Mouse (Mus musculus): ENCODE measurements around the gene Gpld1.
"Not testable (repeated sequence)": the region's sequence is repeated elsewhere in the genome, so short reads cannot be mapped to it uniquely, and the experiment has no call there.

Gene Gpld1

DNA sequence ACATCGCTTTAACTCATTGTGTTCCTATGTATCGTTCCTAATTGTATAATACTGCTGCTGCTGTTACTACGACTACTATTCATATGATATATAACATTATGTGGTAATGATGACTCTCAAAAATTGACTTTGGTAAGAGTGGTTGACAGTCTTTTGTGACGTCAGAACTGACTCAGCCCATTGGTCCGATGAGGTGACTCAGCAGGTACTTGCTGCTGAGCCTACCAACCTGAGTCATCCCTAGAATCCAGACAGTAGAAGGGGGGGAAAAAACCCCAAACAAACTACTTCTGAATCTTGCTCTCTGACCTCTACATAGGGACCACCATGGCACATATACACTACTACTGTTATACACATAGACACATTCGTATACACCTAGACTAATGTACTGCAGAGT, 5.9 kb downstream of the Gpld1 start:
- DNase-seq: no peak

DNA sequence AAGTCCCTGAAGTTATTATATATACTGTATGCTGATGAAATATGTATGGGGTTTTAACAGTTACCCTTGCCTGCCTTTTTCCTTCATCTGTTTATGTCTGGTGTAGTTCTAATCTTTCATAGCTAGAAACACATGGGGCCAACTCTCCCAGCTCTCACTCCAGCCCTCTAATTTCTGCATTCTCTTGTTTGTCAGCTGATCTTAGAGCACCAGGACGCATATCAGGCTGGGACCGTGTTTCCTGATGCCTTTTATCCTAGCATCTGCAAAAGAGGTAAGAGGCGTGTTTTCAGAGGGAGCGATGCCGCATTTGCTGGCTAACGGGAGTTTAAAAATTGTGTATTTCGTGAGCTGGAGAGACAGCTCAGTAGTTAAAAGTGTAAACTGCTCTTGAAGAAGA, 9.7 kb downstream of the Gpld1 start:
- DNase-seq: no peak

DNA sequence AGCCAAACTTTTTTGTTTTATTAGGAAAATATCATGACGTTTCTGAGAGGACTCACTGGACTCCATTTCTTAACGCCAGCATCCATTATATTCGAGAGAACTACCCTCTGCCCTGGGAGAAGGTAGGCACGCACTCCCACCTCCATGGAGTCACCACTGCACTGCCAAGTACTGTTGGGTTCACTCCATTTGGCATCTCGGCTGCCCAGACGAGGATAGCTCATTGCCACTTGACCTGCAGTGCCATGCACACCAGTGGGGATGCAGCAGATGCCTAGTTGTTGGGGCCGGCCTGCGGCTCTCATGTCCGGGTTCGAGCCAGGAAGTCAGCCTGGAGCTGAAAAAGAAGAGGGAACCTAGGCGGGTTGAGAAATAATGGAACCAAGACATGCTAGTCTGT, 12.1 kb downstream of the Gpld1 start:
- DNase-seq: no peak

DNA sequence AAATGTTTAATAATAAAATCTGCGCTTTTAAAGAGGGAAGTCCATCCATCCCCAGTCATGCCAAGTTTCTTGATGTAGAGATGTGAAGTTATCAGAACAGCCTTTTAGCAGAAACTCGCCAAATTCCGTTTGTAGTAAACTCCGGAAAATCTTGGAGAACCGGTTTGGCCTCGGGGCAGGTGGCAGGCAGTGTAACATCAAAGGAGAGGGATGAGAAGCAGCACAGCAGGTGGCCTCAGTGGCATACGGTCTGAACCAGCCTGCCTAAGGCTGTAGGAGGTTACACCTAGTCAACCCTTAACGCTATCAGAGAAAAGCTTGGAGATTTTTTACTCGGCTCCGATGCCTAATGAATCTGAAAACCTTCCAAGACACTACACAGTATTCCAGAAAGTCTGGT, 12.5 kb downstream of the Gpld1 start:
- no peak for DNase-seq

DNA sequence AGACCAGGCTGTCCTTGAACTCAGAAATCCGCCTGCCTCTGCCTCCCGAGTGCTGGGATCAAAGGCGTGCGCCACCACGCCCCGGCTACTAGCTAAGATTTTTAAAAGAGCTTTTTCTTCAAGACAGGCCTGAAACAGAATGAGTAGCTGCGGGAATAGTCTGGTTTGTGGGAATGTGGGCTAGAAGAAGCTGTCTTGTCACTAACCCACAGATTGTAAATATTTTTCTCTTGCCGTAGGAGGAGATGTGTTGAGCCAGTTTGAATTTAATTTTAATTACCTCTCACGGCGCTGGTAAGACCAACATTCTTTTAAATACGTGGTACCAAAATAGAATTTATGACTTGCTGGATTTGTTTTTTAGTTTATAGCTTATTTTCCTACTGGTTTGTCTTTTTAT, 15.7 kb downstream of the Gpld1 start:
- DNase-seq: no peak

DNA sequence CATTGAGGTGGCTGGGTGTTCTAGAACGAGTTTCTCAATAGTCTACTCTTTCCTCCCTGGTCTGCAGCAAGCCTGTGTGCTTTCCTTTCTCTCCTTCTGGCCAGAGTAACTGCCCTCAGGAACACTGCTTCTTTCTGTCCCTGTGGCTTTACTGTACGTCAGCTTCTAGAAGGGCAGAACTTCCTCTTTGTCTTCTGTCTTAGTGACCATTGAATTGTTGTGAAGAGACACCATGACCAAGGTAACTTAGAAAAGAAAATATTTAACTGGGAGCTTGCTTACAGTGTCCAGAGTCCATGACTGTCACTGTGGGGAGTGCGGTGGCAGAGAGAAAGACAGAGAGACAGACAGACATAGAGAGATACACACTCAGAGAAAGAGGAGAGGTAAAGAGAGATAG, 17.1 kb downstream of the Gpld1 start:
- DNase-seq: no peak

DNA sequence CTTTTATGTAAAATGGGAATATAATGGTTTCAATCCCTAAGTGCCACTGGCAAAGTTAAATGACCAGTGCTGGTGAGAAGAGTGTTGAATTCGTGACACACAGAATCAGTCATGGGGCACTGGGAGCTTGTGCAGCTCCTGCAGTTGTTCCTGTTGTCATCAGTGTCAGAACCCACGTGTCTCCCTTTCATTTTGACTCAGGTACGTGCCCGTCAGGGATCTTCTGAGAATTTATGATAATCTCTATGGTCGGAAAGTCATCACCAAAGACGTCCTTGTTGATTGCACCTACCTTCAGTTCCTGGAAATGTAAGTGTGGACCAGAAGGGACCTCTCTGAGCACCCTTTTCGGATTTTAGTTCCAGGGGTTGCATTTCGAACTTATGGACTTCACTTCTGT, 19.2 kb downstream of the Gpld1 start:
- no peak for DNase-seq

DNA sequence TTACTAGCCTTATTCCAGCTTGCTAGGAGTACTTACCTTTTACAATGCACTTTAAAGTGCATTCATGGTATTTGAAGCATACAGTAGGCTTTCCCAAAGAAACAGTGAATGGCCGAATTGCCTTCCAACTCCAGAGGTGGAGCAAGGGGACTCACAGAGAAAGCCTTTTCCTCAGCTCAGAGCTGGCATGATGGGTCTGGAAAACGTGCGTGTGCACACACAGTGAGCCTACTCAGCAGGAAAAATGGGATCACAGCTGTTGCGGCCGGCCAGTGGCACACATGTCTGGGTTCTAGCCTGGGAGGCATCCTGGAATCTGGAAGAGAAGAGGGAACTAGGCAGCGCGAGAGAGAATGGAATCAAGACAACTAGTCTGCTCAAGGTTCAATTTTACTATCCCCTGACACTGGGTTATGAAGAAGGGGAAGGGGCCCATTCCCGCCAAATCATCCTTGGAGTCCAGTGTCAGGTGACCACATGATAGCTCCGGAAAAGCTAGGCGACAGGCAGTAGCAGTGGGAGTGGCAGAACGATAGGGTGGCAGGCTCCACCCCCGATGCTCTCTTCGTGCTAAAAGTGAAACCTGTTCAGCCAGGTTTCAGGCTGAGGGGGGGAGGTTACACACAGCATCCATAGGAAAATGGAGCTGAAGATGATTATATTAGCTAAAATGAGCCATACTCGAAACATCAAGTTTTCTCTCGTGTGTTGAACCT, 22.3 kb downstream of the Gpld1 start:
- no peak for DNase-seq

DNA sequence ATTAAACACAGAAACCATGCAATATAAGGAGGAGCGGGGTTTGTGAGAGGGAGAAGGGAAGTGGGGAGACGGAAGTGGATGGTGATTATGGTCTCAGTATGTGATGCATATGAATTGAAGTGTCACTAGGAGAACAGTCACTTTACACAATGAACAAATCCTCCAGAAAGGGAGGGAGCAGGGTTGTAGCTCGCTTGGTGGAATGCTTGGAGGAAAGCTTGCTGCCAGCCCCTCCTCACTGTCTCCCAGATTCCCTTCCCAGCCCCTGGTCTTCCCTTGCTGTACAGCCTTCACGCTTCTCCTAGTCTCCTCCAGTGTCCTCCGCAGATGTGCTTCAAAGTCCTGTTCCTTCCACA, 22.9 kb downstream of the Gpld1 start:
- DNase-seq: no peak

DNA sequence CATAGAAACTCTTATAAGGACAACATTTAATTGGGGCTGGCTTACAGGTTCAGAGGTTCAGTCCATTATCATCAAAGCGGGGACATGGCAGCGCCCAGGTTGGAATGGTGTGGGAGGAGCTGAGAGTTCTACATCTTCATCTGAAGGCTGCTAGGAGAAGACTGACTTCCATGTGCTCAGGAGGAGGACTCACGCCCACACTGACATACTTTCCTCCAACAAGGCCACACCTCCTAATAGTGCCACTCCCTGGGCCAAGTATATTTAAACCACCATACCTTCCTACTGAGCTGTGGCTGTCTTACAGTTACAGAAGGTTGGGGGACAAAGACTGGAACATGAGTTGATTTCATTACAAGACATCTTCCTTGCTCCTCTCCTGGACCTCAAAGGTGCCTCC, 28.8 kb downstream of the Gpld1 start:
- not testable (repeated sequence) for DNase-seq

DNA sequence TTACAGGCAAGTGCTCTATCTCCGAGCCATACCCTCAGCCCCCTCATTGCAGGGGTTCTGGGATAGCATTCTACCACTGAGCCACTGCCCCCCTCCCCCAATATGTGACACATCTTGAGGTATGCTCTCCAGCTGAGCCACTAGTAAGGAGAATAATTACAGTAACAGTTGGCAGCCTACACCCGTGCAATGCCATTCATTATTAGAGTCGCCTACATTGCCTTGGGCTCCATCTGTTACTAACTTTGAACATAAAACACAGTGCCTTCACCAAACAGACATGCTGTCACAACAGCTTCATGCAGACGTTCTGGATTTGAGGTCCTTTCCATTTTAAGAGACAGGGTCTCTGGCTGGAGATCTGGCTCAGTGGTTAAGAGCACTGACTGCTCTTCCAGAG, 33.4 kb downstream of the Gpld1 start:
- no peak for DNase-seq

DNA sequence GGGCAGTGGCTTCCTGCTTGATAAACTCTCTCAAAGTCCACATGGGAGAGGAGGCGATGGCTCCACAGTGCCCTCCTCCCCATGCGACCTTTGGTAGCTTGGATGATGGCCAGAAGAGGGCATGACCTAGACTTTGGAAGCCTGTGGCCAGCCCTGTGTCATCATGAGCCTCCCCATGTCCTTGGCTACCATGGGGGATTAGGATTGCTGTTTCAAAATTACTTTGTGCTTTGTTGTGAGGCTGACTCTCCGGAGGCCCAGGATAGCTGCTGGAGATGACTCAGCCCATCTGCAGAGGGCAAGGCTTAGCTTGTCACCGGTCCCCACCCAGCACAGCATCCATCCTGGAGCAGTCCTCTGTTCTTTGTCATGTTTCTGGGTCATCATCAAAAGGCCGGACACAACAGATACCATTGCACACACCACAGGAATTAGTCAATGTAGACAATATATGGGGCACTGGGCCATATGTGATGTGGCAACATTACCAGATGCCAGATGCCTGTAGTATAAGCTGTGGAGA, 34.9 kb downstream of the Gpld1 start:
- peak; percentile 74 for DNase-seq

DNA sequence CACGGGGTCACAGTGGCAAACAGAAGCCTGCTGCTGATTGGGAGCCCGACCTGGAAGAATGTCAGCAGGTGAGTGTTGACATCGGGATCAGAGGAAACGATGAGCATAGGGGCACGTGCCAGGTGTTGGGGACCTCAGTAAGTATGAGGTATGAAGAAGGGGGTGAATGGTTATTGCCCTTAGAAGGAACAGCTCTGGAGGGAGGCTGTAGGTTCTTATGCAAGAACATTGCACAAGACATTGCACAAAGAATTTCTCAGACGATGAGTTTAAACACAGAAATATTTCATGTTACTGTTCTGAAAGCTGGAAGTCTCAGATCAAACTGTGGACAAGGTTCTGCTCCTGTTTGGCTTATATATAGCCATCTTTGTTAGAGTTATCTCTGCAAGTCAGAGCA, 38.1 kb downstream of the Gpld1 start:
- no peak for DNase-seq

DNA sequence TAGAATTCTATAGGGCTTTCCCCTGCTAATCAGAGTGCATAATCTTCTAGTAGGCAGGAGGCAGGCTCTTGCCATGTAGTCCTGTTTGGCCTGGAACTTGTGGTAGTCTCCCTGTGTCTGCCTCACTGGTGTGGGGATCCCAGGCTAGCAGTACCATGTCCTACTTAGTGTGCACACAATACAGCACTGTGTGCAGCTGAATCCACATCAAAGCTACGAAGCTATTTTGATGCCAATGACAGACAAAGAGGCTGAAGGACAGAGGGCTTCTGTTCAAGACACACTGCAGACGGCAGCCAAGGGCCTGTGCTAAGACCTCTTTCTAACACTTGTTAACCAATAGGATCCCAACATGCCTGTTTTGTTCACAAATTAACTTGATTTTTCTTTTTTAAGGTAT, 42.5 kb downstream of the Gpld1 start:
- DNase-seq: no peak

DNA sequence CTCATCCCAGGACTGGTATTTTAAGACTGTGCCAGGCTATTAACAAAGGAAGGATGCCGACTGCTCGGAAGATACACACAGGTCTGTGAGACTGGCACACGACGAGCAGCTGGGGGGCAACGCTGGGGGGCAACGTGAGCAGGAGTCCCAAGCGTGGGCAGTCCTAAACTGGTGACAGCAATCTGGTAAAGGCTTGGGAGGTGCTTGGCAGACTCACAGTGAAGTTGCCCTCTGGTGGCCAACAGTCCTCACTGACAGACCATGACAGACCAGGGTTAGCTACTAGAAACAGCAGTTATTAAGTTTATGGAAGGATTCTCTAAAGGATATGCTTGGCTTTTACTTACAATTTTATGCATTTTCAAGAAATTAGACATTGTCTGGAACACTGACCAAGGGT, 45.4 kb downstream of the Gpld1 start:
- DNase-seq: peak; percentile 67

DNA sequence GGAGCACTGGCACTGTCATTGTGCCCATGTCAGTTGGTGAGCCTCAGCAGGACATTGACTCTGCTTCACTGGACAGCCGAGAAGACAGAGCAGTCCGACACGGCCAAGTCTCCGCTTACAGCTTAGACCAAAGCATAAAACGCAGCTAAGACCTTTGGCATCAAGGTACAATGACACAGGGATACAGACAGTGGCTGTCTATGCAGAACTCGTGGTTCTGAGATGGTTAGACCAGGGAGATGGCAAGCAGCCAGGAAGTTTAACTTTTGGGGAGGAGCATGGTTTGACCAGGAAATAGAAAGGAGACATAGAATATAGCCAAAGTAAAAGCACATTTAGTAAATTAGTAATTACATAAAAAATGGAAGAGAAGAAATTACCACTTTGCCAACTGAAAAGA, 46.1 kb downstream of the Gpld1 start:
- DNase-seq: peak; percentile 25

DNA sequence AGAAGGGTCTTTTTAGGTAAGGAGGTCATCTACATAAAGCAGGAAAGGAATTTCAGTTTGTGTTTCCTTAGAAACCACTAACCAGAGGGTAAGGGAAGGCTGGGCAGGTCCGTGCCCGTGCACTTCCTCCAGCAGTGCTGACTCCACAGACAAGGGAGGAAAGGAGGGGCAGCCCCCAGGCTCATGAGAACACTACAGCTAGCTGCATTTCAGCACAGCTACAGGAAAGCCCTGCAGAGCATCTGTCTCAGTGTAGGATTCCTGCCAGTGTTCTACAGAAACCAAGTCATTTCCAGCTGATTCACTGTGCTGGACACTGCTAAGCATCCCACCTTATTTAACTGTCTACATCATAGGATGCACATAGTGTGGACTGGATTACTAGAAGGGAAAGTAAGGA, 50.2 kb downstream of the Gpld1 start:
- DNase-seq: no peak

DNA sequence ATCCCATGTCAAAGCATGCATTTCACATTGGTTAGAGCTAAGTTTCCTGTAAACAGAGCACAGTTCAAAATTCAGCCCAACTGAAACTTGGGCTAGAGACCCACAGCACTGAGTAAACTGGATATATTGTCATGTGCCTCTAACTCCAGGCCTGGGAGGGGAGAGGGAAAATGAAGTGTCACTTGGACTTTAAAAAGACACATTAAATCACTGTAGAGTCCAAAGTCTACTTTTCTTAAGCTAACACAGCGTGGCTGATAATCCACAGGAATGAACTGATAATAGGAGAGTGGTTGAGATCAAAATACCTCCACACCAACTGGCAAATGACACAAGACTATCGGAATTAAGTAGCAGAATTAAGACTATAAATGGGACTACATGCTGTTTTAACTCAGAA, 56.6 kb downstream of the Gpld1 start:
- no peak for DNase-seq

DNA sequence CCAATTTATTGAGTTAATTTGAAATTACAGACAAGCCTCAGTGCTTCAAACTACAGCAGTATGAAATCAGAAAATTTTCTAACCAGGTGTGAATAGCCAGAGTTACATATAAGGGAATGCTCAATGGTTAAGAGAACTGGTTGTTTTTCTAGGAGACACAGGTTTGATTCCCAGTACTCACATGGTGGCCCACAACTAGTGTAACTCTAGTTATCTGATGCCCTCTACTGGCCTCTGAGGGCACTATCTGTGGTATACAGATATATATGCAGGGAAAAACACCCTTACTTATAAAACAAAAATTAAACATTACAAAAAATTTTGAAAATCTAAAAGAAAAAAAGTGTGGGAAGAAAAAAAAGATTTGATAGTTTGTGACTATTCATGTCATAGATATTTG, 60.0 kb downstream of the Gpld1 start:
- DNase-seq: no peak

DNA sequence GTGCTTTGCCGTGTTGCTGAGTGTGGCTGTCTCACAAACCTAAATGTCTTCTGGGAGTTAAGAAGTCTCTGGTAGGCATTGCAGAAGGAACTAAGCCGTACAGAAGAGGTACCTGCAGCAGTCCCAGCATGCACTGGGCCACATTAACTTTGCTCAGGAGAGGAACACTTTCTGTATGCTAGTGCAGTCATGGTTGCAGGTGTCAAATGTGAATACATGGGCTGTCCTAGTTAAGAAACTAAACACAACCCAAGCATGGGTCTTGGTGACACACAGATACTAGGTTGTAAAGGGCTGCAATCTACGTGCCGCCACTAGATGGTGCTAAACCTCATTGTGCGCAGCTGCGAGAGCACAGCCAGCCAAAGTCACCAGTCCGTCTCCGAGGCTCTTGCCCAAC, 64.2 kb downstream of the Gpld1 start:
- DNase-seq: peak; percentile 66

DNA sequence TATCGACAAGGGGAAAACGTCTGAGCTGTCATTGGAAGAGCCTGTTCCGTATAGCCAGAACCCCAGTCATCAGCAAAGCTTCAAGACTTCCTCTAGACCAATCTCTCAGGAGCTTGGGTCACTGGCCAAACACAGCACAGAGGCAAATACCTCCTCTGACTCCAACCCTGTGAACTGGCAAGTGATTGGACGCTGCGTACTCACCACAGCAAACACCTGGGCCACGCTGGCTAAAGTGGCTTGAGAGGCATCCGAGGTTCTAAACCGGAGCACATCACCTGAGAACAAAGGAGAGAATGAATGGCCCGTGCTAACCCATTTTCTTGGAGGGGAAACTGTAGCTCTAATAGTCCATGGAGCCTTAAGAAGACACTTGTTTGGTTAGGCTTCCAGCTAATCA, 75.4 kb downstream of the Gpld1 start:
- DNase-seq: no peak

DNA sequence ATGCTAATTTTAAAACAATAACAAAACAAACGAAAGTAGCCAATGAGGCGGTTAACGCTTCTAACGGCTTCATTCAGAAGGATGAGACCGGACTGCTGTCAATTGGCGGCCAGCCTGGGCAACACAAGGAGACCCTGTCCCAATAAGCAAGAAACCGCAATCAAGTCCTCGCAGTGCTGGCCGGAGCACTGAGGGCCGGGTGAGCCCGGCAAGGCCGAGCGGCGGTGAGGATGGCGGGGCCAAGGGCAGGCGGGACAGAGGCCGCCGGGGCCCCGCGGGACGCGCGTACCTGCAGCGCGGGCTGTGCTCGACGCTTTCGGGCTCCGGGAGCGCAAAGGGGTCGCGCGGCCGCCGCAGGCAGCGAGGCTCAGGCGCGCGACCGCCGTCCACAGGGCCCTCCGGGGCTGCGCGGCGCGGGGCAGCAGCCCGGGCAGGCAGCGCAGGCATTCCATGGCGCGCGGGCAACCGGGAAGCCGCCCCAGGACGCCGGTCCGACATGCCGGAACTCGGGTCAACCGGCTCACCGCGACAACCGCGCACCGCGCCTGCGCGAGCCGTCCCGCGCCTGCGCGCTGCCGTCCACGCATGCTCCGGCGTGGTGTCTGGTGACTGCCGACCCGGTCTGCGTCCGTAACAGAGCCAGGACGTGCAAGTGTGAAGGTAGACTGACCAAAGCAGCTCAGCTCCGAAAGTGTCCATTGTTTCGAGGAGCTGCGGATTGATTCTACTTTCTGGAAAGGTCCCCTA, 77.0 kb downstream of the Gpld1 start, which contains the start of gene Mrs2:
Gene Mrs2 (minus strand): TSS at position 587 of the 747 bp plus-strand sequence.
- DNase-seq: peak; percentile 90

DNA sequence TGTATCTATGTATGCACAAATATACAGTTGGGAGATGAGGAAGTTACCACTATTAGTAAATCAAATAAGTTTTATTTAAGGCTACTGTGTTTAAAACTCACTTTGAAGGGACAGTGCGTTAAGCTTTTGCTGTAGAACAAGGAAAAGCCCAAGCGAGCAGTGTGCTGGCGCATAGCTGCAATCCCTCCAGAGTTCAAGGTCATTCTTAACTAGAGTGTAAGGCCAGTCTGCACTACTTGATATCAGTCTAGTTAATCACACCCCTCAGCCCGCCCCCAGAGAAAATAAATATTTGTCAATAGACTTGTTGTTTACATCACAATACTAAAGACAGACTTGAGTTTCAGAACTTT, 77.6 kb downstream of the Gpld1 start:
- no peak for DNase-seq

DNA sequence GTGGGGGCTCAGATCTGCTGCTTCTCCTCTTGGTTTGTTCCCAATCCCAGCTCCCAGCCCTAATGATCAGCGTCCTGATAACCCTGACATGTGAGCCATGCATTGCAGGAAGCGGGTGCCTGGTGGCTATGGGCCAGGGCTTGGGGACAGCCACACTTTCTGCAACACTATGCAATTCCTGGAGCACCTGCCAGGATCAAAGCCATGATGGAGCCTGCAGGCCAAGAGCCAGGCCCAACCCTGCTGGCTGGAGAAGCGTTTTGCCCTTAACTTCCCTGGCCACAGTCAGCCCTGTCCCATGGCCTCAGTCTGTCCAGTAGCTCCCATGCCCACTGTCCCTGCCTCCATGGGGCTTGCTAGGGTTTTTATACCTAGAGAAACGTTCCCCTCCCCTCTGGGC, 79.4 kb downstream of the Gpld1 start:
- no peak for DNase-seq

DNA sequence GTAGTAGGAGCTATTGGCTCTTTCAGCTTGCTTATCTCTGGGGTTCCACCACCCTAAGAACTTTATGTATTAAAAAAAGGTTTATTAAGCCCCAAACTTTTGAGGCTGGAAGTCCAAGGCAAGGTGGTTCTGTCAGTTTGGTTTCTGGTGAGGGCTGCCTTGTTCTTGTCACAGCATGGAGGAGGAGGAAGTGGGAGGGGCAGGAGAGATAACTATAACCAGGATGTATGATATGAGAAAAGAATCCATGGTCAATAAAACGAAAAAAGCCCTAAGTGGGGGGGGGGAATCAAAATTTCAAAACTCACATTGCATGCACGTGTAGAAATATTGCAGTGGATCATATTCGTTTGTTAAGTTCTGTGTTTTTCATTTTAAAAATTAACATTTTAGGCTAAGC, 80.2 kb downstream of the Gpld1 start:
- no peak for DNase-seq

All from kidney, adult 18-20 months (tissue).